Mouse (Mus musculus): ENCODE results near the gene Nsmce4a.

- no peak for TF ChIP-seq HCFC1 (IDR thresholded peaks at IDR 0.05; ENCODE audit: borderline replicate concordance, insufficient read depth, low read length)
- TF ChIP-seq ZNF384 (IDR thresholded peaks at IDR 0.05; ENCODE audit: low read depth, low read length), result no peak
These were observed 39.3 kb downstream of the Nsmce4a start for GRCm38 (mm10) chr7:130533316-130534260.
